Mouse (Mus musculus) heart, embryonic 14.5 days (tissue): ENCODE measurements around the gene Tnfrsf4. TPM values are rescaled to one million over a fixed set of nuclear protein-coding genes. Genes with fewer than 3 reads are reported as not detected.

Experiments used
- ATAC-seq: fragments of 200-750 bp; cut with Nextera tagmentation; 2 replicates; pipeline ENCODE4 v1.8.0; 2017; ENCODE audit warnings: low read depth, moderate TSS enrichment; ENCODE audit not compliant: insufficient number of reproducible peaks, insufficient read depth, low FRiP score
- H3K27ac ChIP-seq, 2 experiments: fragments of 200-500 bp in 1 of 2; fragments of 300-500 bp in 1 of 2; sonication (generic) in 1 of 2; replicated peaks in 1 of 2; 2 replicates each; pipeline ENCODE4 v1.5.1; 2012 to 2014; ENCODE audit warnings: low read depth in 2 of 2, low read length in 2 of 2, control low read depth in 1 of 2, mild to moderate bottlenecking in 1 of 2, mixed read lengths in 1 of 2; ENCODE audit not compliant: control insufficient read depth in 1 of 2, insufficient read depth in 1 of 2
- H3K27me3 ChIP-seq: fragments of 300-500 bp; sonication (generic); 2 replicates; pipeline ENCODE4 v1.6.1; 2014; ENCODE audit warnings: mild to moderate bottlenecking, low read length, control low read depth; ENCODE audit not compliant: control insufficient read depth, insufficient read depth
- H3K36me3 ChIP-seq: fragments of 300-500 bp; sonication (generic); 2 replicates; pipeline ENCODE4 v1.6.1; 2014; ENCODE audit warnings: mild to moderate bottlenecking, control low read depth, low read length, mixed read lengths; ENCODE audit not compliant: control insufficient read depth, insufficient read depth
- H3K4me1 ChIP-seq, 2 experiments: fragments of 200-500 bp in 1 of 2; fragments of 300-500 bp in 1 of 2; sonication (generic) in 1 of 2; 2 replicates each; pipeline ENCODE4 v1.6.1; 2012 to 2014; ENCODE audit warnings: low read length in 2 of 2, control low read depth in 1 of 2, mixed read lengths in 1 of 2; ENCODE audit not compliant: control insufficient read depth in 2 of 2, insufficient read depth in 2 of 2
- H3K4me2 ChIP-seq: fragments of 300-500 bp; sonication (generic); 2 replicates; pipeline ENCODE4 v1.6.1; 2014; ENCODE audit warnings: mild to moderate bottlenecking, low read length
- H3K4me3 ChIP-seq, 2 experiments: fragments of 200-500 bp in 1 of 2; fragments of 300-500 bp in 1 of 2; sonication (generic) in 1 of 2; 2 replicates each; pipeline ENCODE4 v1.5.1; 2012 to 2014; ENCODE audit warnings: low read length in 2 of 2, mild to moderate bottlenecking in 2 of 2, control low read depth in 1 of 2, low read depth in 1 of 2, moderate library complexity in 1 of 2; ENCODE audit not compliant: control insufficient read depth in 1 of 2, insufficient read depth in 1 of 2
- H3K9ac ChIP-seq: fragments of 300-500 bp; sonication (generic); 2 replicates; pipeline ENCODE4 v1.6.1; 2014; ENCODE audit warnings: mild to moderate bottlenecking, low read length
- H3K9me3 ChIP-seq: fragments of 300-500 bp; sonication (generic); 2 replicates; pipeline ENCODE4 v1.6.1; 2016; ENCODE audit warnings: low read length, control low read depth; ENCODE audit not compliant: control insufficient read depth
- WGBS: fragments of 180-500 bp; shearing (Covaris S2); extraction: QIAGEN DNeasy Blood & Tissue Kit; methylation state at CpG from one replicate; pipeline ENCODE4 v1.1.7; 2014; 5-methylcytosine and 5-hydroxymethylcytosine counted together
- polyA plus RNA-seq: library from polyadenylated mRNA; unstranded; fragments of >200 nt; fragmentation: Nextera tagmentation; extraction: Ambion mirVana; gene quantifications from 2 replicates; pipeline ENCODE4 v1.2.1, GENCODE M21; 2014

The Tnfrsf4 gene
- polyA plus RNA-seq, 1 experiment from 2014 or later: 0.51 TPM

- no peak overlapping the region for H3K4me3 ChIP-seq
- H3K36me3 ChIP-seq: peaks cover 97% of the 10 kb centered on the region
- no peaks in the 10 kb centered on the region for H3K27me3 ChIP-seq
- H3K9me3 ChIP-seq: no peaks in the 10 kb centered on the region
- H3K4me1 ChIP-seq: no peaks in the 10 kb centered on the region
- H3K9ac ChIP-seq: no peak overlapping the region
- no peak overlapping the region for H3K4me2 ChIP-seq
- 97% methylated on average over 4 of the region's 4 CpGs for WGBS
- H3K27ac ChIP-seq: no peak overlapping the region
- ATAC-seq: no peak
Measured at GRCm38 (mm10) chr4:156008369-156008768, 5.3 kb upstream of the Tnfrsf4 start.

GRCm38 (mm10) chr4:156014436-156014835, 793 bp downstream of the Tnfrsf4 start:
- Histone ChIP-seq H3K4me1 (no peaks in the 10 kb centered on the region), H3K4me2 (no peak overlapping the region), H3K27ac (no peak overlapping the region), H3K36me3 (peaks cover 58% of the 10 kb centered on the region), H3K4me3 (no peak overlapping the region), H3K27me3 (no peaks in the 10 kb centered on the region), H3K9me3 (no peaks in the 10 kb centered on the region), H3K9ac (no peak overlapping the region)
- WGBS: 80% methylated on average over 2 of the region's 2 CpGs
- ATAC-seq: no peak

- H3K9ac ChIP-seq: no peak overlapping the region
- no peak overlapping the region for H3K4me3 ChIP-seq
- no peaks in the 10 kb centered on the region for H3K27me3 ChIP-seq
- ATAC-seq: no peak
- H3K4me1 ChIP-seq: peaks cover 2 to 4% of the 10 kb centered on the region in 2 experiments; a peak in 2 of 4 replicates
- H3K36me3 ChIP-seq: peaks cover 18% of the 10 kb centered on the region; the same call in 1 of the 2 replicates
- H3K4me2 ChIP-seq: no peak overlapping the region
- WGBS: 87% methylated on average over 12 of the region's 12 CpGs
- H3K9me3 ChIP-seq: no peaks in the 10 kb centered on the region
- no peak overlapping the region for H3K27ac ChIP-seq
Measured at GRCm38 (mm10) chr4:156019771-156020170, 6.1 kb downstream of the Tnfrsf4 start.

- Histone ChIP-seq H3K4me2 (no peak overlapping the region), H3K9ac (no peak overlapping the region), H3K9me3 (no peaks in the 10 kb centered on the region), H3K4me3 (no peak overlapping the region), H3K27ac (no peak overlapping the region), H3K4me1 (peaks cover 10 to 13% of the 10 kb centered on the region in 2 experiments), H3K36me3 (peaks cover 6% of the 10 kb centered on the region; the same call in 1 of the 2 replicates), H3K27me3 (no peaks in the 10 kb centered on the region)
- ATAC-seq: no peak
- WGBS: 64% methylated on average over 3 of the region's 3 CpGs
Measured at GRCm38 (mm10) chr4:156021381-156021780, 7.7 kb downstream of the Tnfrsf4 start.

GRCm38 (mm10) chr4:156021942-156022419, 8.3 kb downstream of the Tnfrsf4 start:
- Histone ChIP-seq H3K27ac (no peak overlapping the region), H3K9me3 (no peaks in the 10 kb centered on the region), H3K4me3 (no peak overlapping the region), H3K36me3 (peaks cover 7% of the 10 kb centered on the region; the same call in 1 of the 2 replicates), H3K4me1 (peaks cover 11 to 14% of the 10 kb centered on the region in 2 experiments), H3K4me2 (no peak overlapping the region), H3K27me3 (no peaks in the 10 kb centered on the region), H3K9ac (peak overlapping the region; percentile 23; the same call in 1 of the 2 replicates)
- ATAC-seq: no peak
- WGBS: 37% methylated on average over 9 of the region's 9 CpGs

GRCm38 (mm10) chr4:156023520-156023919, 9.9 kb downstream of the Tnfrsf4 start:
- 81% methylated on average over 9 of the region's 9 CpGs for WGBS
- no peaks in the 10 kb centered on the region for H3K9me3 ChIP-seq
- H3K4me3 ChIP-seq: no peak overlapping the region
- no peaks in the 10 kb centered on the region for H3K27me3 ChIP-seq
- no peak for ATAC-seq
- no peak overlapping the region for H3K27ac ChIP-seq
- peaks cover 11 to 14% of the 10 kb centered on the region in 2 experiments for H3K4me1 ChIP-seq
- H3K36me3 ChIP-seq: peaks cover 22% of the 10 kb centered on the region
- H3K4me2 ChIP-seq: no peak overlapping the region
- no peak overlapping the region for H3K9ac ChIP-seq

- Histone ChIP-seq H3K9me3 (no peaks in the 10 kb centered on the region), H3K27me3 (no peaks in the 10 kb centered on the region), H3K4me3 (no peak overlapping the region), H3K36me3 (peaks cover 27% of the 10 kb centered on the region), H3K27ac (no peak overlapping the region; a peak in 1 of 4 replicates), H3K9ac (no peak overlapping the region), H3K4me1 (peaks cover 11 to 14% of the 10 kb centered on the region in 2 experiments), H3K4me2 (no peak overlapping the region)
- 78% methylated on average over 7 of the region's 7 CpGs for whole genome bisulfite sequencing
- ATAC-seq: no peak
Measured at GRCm38 (mm10) chr4:156024184-156024583, 10.5 kb downstream of the Tnfrsf4 start.

- Histone ChIP-seq H3K4me2 (no peak within 1 kb of the TSS), H3K4me3 (no peak within 1 kb of the TSS), H3K27ac (peak within 1 kb of the TSS; percentile 4 to 15; a peak in 1 of 4 replicates), H3K36me3 (peaks cover 25% of the 10 kb centered on the region), H3K9ac (peak within 1 kb of the TSS; percentile 13; the same call in 1 of the 2 replicates), H3K27me3 (no peaks in the 10 kb centered on the region), H3K4me1 (peaks cover 19 to 23% of the 10 kb centered on the region in 2 experiments), H3K9me3 (no peaks in the 10 kb centered on the region)
- no peak for ATAC-seq
- WGBS: 18% methylated on average over 4 of the region's 4 CpGs
Measured at GRCm38 (mm10) chr4:156026013-156026412, 12.4 kb downstream of the Tnfrsf4 start, which contains the start of gene Tnfrsf18. Gene Tnfrsf18 (plus strand): TSS chr4:156026164.
